Mouse (Mus musculus): ENCODE results near the gene Trmt44. TPM values are rescaled to one million over a fixed set of nuclear protein-coding genes. Genes with fewer than 3 reads are reported as not detected.
"Not testable (repeated sequence)": the region's sequence is repeated elsewhere in the genome, so short reads cannot be mapped to it uniquely, and the experiment has no call there.

Trmt44 gene
- total RNA-seq, 2 experiments from 2014 or later: 1.5 to 1.6 TPM

DNA sequence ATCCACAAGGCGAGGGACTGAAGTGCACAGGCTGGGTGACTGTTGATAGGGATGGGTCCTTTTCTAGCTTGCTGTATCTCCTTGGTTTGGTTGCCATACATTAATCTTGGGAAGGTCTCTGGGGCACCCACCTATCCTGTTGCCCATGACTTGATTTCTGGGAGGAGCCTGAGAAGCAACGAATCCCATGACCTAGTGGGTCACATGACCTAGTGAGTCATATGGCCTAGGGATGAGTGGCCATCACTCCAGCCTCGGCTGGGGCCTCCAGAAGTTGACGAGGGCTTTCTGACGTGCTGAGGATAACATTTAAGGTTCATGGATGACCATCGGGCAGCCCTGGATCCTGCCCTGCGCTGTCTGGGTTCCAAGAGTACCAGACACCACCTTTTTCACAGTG is 30.5 kb upstream of the Trmt44 start:
- intact Hi-C loops (cut with DNase I): no loop called here
- no peak overlapping the region for H3K4me3 ChIP-seq
- DNase-seq: no peak
- no peak overlapping the region for H3K27ac ChIP-seq
- no peak for TF ChIP-seq CTCF (IDR thresholded peaks at IDR 0.05)

DNA sequence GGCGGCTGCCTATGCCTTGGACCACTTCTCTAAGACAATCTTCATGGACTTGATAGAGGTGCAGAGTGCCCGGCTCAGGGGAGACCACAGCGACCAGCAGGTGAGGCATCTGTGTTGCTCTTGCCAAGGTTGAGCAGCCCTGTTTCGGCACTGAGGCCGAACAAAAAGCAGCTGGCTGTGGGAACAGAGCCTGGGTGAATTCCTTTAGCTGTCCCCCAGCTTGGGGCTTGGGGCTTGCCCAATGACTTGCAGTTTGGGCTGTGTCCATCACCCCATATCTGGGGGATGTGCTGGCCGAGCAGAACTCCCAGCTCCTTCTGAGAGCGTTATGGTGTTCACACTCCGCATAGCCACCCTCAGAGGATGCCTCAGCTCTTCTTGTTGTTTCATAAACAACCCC is 26.7 kb upstream of the Trmt44 start:
- intact Hi-C loops (cut with DNase I): no loop called here
- TF ChIP-seq CTCF (IDR thresholded peaks at IDR 0.05): no peak
- Histone ChIP-seq H3K27ac (no peak overlapping the region), H3K4me3 (no peak overlapping the region)
- DNase-seq: peak; percentile 14

DNA sequence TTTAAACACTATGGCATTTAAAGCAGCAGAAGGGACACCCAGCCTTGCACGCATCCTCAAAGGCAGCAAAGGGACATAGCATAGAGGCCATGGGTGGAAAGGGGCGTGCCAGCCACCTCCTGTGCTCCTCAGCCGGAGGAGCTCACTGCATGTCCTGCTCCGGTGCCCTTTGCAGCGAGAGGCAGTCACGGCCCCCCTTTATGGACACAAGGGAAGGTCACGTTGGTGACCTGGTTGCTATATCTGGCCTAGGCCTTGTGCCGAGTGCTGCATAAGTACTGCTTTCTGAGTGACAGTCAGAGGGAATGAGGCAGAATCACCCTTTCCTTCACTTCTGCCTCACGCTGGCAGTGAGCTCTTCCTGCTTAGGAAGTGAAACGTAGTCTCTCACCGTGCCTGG is 25.4 kb upstream of the Trmt44 start:
- TF ChIP-seq CTCF (IDR thresholded peaks at IDR 0.05): no peak
- DNase-seq: peak; percentile 74
- peak overlapping the region; percentile 77 for H3K27ac ChIP-seq
- H3K4me3 ChIP-seq: peak overlapping the region; percentile 24; the same call in 1 of the 2 replicates
- intact Hi-C loops (cut with DNase I): no loop called here

DNA sequence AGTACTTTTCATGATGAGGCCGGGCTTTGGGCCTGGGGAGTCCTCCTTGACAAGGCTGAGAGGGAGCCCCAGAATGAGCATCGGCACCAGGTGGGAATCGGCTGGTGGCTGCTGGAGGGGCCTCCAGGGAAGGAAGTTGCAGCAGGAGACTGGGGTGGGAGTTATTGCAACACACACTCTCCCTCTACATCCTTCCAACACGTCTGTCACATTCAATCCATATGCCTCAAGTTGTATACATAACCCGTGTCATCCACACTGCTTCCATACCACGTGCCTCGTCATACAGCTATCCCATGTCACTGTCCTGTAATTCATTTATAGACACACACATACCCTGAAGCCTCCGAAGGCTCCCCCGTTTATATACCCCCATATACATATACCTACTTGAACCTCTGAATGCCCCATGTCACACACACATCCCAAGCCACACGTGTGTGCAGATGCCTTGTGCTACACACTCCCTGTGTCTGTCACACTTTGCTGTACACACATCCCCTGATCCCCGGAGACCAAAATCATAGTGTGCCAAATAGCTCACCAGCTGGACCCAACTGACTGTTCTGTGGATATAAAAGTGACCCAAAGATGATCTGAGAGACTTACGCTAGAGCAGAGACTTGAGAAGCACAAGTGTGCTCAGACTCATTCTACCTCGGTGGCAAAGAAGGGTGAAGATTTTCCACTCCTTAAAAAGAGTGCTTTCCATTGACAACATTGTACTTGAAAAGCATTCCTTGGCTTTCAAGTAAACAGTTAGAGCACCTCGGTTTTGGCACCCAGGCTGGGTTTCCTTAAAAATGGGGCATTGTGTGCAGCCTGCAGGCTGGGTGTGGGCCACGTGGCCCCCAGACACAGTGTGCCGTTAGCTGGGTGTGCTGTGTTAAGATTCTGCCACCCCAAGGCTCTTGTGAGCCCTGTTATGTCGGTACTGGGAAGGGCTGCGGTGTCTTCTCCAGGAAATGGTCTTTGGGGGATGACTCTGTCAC is 21.6 kb upstream of the Trmt44 start:
- no peak for TF ChIP-seq CTCF (IDR thresholded peaks at IDR 0.05)

DNA sequence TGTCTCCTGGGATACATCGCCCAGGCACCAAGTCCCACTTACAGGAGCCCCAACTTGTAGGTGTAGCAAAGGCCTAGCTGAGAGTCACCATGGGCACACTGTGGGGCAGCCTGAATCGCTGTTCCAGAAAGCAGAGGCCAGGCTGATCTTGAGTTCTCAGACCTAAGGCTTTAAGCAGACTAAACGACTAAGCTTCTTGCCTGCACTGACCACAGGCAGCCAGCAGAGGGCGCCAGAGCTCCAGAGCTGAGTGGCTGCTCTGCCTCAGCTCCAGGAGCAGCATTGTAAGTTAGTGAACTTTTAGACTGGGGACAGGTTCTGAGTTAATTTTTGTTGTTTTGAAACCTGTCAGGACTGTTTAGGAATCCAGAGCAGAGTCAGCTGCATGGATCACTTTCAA is 20.8 kb upstream of the Trmt44 start:
- intact Hi-C loops (cut with DNase I): loop anchor here (1.0 to 10.0 kb wide), 4 partner anchors 86 to 259 kb away; partner anchors contain the start of gene Ablim2
- no peak for TF ChIP-seq CTCF (IDR thresholded peaks at IDR 0.05)
- Histone ChIP-seq H3K4me3 (no peak overlapping the region), H3K27ac (no peak overlapping the region)
- peak; percentile 83 for DNase-seq

More for the DNA sequence above, 21.6 kb upstream of the Trmt44 start:
- no peak overlapping the region for H3K27ac ChIP-seq
- DNase-seq: no peak
- intact Hi-C loops (cut with DNase I): loop anchor here (1.0 to 10.0 kb wide), 3 partner anchors 117 to 258 kb away; partner anchors contain the start of gene Ablim2
- H3K4me3 ChIP-seq: no peak overlapping the region

DNA sequence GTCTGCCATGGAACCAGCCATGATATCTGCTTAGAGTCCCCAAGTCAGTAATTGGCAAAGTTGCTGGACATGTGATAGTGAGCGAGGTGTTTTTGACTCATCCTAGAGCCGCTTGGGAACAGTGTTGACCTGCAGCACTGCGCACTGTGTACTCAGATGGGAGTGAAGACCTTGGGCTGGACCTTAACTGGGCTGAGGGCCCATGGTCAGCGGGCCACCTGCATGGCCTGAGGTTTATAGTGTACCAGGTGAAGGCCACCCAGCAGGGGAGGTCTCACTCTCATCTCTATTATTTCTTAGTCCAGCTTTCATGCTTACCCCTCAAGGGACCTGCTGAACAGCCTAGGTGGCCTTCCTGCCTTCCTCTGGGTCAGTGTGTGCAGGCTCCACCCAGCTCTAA is 19.9 kb upstream of the Trmt44 start:
- H3K4me3 ChIP-seq: no peak overlapping the region
- no peak overlapping the region for H3K27ac ChIP-seq
- no peak for TF ChIP-seq CTCF (IDR thresholded peaks at IDR 0.05)
- DNase-seq: no peak
- intact Hi-C loops (cut with DNase I): loop anchor here (1.0 to 10.0 kb wide), 3 partner anchors 87 to 260 kb away; partner anchors contain the start of gene Ablim2

DNA sequence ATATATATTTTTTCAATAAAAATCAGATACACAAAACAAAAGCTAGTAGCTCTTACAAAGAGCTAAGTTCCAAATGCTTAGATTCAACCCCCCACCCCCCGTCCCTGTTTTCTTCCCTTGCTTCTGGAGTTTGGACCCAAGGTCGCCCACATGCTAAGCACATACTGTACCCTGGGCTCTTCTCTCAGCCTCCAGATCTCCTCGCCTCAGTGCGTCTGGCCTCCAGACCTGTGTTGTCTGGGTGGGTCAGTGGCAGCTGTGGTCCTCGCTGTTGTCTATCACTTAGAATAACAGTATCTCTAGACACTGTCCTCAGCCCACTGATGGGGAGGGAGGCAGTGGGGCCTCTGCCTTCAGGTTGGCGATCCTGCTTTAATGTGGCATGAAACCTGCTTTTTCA is 18.4 kb upstream of the Trmt44 start:
- Histone ChIP-seq H3K27ac (no peak overlapping the region), H3K4me3 (no peak overlapping the region)
- intact Hi-C loops (cut with DNase I): loop anchor here (10.0 kb wide), 1 partner anchor 262 kb away; no protein-coding TSS in a partner anchor
- peak; percentile 11 for DNase-seq
- no peak for TF ChIP-seq CTCF (IDR thresholded peaks at IDR 0.05)

DNA sequence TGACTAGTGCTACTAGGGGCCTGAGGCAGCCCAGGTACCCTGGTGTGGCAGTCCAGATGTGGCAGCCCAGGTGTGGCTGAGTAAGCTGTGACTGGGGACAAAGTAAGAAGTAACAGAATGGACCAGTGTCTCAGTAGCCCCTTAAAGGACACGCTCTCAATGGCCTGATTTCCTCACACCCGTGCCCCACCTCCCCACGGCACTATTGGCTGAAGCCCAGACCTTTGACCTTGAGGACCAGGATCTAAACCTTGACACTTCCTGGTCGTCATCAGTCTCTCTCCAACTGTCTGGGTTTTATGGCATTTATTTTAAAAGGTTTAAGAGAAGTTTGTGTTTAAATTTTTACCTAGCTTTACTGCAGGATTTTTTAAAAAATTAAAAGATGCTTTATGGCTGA is 18.0 kb upstream of the Trmt44 start:
- no peak overlapping the region for H3K27ac ChIP-seq
- intact Hi-C loops (cut with DNase I): loop anchor here (10.0 kb wide), 1 partner anchor 262 kb away; no protein-coding TSS in a partner anchor
- TF ChIP-seq CTCF (IDR thresholded peaks at IDR 0.05): no peak
- H3K4me3 ChIP-seq: no peak overlapping the region
- DNase-seq: peak; percentile 11

DNA sequence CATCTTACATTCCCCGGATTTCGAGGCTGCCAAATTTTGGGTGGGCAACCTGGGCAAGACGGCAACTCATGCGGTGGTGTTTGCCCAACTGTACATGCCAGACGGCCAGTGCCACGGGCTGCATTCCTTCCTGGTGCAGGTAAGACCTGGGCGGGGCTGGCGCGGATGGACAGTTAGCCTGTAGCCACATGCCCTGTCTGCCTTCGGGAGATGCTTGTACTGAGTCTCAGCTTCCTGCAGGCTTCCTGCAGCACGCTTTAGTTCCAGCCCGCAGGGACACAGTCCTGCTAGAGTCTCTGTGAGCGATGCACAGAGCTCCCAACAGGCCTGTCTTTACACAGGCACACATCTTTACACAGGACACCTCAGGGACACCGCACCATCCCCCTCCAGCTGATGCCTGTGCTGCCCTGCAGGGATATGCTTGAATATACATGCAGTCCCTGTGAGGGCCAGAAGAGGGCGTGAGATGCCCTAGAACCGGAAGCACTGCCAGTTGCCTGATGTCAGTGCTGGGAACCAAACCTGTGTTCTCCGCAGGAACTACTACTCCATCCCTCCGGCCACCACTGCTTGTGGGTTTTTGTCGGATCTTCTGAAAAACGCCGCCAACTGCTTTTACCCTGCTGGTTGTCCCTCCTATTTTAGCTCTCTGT is 17.3 kb upstream of the Trmt44 start:
- no peak overlapping the region for H3K4me3 ChIP-seq
- peak; percentile 14 for DNase-seq
- TF ChIP-seq CTCF (IDR thresholded peaks at IDR 0.05): peak; percentile 25; the same call in 1 of the 2 replicates
- no peak overlapping the region for H3K27ac ChIP-seq
- intact Hi-C loops (cut with DNase I): loop anchor here (10.0 kb wide), 1 partner anchor 263 kb away; no protein-coding TSS in a partner anchor

DNA sequence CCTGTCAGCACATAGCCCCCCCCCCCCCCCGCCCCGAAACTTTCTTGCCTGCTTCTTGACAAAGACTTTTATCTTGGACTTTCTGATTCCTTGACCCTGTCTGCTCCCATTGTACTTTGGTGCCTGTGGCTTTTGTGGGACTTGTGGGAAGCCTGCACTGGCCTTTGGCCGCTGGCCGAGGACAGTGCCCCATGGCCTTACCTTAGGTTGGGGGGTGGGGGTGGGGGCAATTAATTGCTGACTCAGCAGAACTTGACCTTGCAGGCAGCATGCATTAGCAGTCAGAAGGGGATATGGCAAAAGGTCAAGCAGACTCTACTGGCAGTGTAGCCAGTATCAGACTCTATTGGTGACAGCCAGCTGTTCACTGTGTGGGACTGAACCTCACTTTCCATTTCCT is 16.6 kb upstream of the Trmt44 start:
- no peak overlapping the region for H3K27ac ChIP-seq
- no peak overlapping the region for H3K4me3 ChIP-seq

DNA sequence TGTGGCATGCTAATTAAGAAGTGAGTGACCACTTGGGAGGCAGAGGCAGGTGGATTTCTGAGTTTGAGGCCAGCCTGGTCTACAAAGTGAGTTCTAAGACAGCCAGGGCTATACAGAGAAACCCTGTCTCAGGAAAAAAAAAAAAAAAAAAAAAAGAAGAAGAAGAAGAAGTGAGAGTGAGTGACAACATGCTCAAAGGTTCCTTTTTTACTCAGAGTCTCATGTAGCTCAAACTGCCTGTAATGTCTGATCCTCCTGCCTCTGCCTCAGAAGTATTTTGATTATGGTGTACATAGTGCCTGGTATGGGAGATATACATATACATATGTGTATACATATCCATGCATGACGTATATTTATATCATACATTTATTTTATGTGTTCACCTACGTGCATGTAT is 9.4 kb upstream of the Trmt44 start:
- peak overlapping the region; percentile 95; the same call in 1 of the 2 replicates for H3K4me3 ChIP-seq
- H3K27ac ChIP-seq; intact Hi-C loops (cut with DNase I); DNase-seq: not testable (repeated sequence)

More for the DNA sequence above, 16.6 kb upstream of the Trmt44 start:
- no peak for TF ChIP-seq CTCF (IDR thresholded peaks at IDR 0.05)
- no peak for DNase-seq
- intact Hi-C loops (cut with DNase I): loop anchor here (10.0 kb wide), 1 partner anchor 263 kb away; no protein-coding TSS in a partner anchor

DNA sequence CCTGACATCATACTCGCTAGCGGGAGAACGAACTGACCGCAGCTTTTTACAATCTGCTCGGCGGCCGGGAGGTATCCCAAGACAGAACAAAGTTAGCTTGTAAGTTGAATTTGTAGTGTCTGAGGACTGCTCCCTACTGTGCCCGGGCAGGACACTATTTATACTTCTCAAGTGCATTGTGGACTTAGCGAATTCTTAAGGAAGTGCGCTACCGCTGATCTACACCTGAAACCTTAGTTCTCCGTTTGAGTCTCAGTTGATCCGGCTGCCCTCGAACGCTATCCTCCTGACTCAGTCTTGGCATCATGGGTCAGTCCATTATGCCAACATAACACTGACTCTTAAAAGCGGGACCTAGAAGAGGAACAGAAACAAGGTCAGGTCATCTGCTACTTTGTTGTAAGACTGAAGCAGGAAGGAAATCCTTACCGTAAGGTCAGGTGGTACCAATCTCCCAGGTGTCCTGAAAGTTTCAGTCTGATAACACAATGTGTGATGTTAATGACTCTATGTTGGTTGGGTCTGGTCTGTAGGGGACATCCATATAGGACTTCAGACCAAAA is 8.4 kb upstream of the Trmt44 start:
- intact Hi-C loops (cut with DNase I): no loop called here
- TF ChIP-seq CTCF (IDR thresholded peaks at IDR 0.05): no peak
- no peak for DNase-seq
- Histone ChIP-seq H3K4me3 (peak overlapping the region; percentile 95), H3K27ac (peak overlapping the region; percentile 91)
